Mouse (Mus musculus) cerebellum, postnatal 14 days (tissue): ENCODE results near the gene 4930432K21Rik.

ENCODE experiments used
- DNase-seq, 2 experiments: peaks; one replicate each; pipeline ENCODE4 v3.0.0; 2021; ENCODE audit warnings: mixed read lengths in 2 of 2

Gene 4930432K21Rik

DNA sequence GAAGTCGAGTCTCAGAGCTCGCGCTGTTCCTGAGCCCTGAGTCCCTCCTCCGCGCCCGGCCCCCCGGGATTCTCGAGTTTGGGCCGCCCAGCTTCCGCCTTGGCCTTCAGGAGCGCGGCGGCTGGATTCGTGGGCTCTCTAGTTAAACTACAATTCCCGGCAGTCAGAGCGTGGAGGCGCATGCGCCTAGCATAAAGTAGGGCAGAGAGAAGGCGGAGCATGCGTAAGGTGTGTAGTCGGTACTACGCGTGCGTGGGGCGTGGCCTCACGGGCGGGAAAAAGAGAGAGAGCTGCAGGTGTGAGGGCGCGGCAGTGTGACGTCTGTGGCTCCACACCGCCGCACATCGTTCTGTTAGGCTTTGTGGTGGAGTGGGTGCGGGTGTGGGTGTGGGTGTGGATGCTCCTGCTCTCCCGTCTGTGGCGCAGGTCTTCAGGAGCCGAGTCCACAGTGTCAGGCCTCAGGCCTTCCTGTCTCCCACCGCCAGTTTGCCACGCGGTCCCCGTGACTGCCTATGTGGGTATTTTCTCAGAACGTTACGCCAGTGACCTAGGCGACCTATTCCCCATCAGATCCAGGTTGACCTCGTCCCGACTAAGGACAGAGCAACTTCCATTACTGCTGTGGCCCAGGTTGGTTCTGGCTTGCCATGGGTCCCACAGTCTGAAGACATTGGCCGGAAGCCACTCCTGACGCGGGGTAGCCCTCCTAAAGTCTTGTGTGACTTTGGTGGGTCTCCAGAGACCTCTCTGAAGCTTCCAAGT, at the start of gene 4930432K21Rik, which contains the start of gene Cc2d1a:
Gene 4930432K21Rik, plus strand, starts transcription at position 257 of the 762 bp plus-strand sequence.
Gene Cc2d1a, minus strand, starts transcription at position 168 of the 762 bp plus-strand sequence.
- peak; percentile 95 to 96 for DNase-seq

DNA sequence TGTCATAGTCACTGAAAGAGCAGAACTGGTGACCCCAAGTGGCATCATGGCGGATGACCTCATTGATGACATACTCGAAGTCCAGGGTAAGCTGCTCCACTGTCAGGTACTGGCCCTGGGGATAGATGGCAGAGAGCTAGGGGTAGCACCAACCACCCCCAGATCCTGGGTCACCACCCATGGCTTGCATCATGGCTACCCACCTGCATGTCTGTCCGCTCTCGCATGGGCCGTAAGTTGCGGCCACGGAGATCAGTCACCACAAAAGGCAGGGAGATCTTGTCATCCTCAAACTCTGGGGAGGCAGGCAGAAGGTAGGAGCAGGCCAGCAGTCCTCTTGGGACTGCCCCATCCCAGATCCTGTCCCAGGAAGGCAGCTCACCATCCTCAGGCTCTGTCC, 49.4 kb upstream of the 4930432K21Rik start:
- DNase-seq = no peak

DNA sequence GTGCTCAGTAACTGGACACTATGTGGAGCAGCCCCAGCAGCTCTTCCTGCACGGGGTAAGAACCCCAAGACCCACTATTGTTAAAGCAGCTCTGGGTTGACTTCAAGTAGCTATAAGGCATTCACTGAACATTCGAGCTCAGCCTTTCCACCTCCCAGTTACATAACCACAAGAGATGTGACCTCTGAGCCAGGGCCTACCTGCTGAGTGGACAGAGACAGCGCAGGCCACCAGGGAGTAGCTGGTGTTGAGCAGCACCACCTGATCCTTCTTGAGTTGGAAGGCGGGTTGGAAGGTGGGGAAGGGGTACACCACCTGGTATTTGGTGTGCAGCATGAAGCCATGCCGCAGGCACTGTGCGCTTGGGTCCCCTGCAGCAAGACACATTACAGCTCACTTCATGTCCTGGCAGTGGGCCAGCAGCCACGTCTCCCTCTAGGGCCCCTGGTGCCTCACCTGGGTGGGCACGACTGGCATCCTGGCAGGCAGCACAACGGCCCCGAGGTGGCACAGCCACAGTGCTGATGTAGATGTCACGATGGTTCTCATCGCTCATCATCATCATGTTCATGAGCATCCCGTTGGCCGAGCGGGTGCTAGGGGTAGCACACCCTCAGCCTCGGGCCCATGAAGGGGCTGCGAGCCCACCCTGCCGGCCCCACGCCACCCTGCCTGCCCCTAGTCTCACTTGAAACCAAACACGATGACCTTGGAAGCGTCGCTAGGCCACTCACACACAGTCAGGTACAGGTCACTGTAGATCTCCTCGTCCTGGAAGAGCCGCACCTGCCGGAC, 46.2 kb upstream of the 4930432K21Rik start:
- DNase-seq = no peak

DNA sequence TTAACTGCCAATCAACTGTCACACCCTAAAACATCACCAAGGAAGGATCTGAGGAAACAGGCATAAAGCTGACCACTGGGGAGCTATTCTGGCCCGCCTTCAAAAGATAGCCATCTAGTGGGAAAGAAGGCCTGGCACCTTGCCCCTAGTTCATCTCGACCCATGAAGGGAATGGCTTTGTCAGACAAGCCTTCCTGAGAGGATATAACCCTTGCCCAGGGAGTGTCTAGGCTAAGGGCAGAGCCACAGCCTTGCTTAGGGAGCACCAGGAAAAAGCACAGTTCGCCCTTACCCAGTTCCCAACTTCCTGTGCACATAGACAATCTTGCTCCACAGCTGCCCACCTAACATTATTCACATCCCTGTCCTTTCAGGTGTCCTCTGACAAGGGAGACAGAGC, 44.2 kb upstream of the 4930432K21Rik start:
- peak; percentile 66 to 81 for DNase-seq

DNA sequence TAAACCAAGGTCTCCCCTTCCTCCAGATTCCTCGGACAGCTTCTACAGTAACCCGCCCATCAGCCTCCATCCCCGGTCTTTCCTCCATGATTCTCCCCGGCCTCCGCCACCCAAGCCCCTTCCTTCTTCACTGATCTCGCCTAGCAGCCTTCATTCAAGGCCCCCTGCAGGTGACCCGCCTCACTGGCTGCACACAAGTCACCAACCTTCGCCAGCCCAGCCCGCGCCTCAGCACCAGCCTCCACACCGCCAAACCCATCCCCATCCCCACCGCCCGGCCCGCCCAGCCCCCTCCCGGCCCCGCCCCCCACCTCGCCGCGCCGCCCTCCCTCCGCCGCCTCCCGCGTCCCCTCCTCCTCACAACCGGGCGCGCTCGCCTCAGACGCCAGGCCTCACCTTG, 43.6 kb upstream of the 4930432K21Rik start:
- peak; percentile 75 to 81 for DNase-seq

DNA sequence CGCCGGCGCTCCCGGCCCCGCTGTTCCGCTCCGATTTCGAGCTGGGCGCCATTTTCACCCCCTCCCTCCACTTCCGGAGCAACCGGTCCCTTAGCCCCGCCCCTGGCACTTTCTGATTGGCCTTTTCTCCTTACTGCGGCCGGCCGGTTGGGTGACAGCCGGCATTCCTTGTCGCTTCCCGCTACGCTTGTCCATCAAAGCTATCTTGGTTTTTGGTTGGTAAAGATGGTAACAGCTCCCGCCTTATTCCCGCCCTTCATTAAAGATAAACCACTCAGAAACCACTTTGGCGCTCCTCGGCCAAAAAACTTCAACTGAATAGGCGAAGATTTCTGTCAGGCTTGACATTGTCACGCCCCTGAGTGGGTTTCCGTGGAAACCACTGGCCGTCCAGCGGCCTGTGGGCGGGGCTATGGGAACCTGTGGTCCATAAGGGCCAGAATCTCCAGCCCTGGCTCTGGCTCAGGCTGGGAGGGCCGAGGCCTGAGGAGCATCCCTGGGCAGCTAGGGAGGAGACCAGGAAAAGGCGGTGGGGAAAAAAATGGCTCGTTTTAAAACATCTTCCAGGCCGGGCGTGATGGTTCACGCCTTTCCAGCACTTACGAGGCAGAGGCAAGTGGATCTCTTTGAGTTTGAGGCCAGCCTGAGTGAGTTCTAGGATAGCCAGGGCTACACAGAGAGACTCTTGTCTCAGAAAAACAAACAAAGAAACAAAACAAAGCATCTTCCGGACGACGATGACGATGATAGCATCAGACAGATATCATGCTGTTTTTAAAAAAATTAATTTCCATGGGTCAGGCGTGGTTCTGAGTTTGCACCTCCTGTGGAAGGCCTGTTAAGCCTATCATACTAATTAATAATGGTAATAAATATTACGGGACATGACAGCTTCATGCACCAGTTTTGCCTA, 42.9 kb upstream of the 4930432K21Rik start, which contains the start of gene Dcaf15:
Gene Dcaf15, minus strand, starts transcription at position 72 of the 913 bp plus-strand sequence.
- DNase-seq = peak; percentile 99 to 100

DNA sequence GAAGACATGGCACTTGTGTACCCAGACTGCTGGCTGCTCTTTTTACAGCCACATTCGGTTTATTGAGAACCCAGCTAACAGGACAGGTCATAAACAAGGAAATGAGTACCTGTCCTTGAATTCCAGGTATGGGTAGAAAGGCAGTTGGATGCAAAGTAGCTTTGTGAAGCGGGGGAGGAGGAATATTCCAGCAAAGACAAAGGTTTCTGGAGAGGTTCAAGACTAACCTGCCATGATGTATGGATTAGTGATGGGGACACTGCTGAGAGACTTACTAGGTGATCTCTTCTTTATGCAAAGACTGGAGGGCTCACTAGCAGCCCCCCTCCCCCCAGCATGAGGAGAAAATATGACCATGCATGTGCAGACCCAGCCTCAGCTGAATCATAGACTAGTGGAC, 42.1 kb upstream of the 4930432K21Rik start:
- no peak for DNase-seq

DNA sequence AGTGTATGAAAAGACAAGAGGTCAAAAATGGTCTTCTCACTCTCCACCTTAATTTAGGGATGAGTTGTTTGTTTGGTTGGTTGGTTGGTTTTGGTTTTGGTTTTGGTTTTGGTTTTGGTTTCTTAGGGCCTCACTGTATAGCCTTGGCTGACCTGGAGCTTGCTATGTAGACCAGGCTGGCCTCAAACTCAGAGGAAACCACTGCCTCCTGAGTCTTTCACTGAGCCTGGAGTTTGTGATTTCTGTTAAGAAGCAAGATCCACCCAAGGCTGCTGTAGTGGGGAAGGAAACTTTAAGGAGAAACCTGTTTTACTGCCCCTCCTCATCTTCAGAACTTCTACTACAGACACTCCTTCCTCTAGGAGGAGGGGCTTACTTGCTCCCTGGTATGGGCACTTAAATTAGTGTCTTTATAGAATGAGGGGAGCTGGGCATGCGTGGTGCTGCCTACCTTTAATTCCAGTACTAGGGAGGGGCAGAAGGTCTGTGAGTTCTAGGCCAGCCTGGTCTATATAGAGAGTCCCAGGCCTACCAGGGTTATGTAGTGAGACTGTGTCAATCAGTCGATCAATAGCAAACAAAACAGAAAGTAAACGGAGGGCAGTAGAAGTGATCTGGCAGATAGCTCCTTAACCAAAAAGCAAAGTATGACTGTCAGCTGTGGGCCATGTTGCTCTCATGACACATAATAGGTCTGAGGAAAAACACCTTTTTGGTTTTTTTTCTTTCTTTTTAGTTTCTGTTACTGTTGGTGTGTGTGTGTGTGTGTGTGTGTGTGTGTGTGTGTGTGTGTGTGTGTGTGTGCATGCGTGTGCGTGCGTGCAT, 41.4 kb upstream of the 4930432K21Rik start:
- DNase-seq = no peak

DNA sequence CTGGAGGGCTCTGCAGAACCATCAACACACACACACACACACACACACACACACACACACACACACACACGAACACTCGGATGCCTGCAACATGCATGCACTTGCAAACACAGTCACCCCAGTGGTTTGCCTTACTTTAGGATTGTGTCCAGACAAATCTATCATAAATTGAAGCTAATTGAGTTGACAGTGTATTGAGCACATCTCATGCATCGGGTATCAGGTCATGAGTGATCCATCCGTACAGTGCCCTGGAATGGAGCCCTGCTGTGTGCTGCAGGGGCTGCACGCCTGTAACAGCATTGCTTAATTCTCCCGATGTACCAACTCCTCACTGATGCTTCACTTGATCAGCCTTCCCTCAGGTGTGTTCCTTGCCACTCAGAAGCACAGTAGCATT, 32.2 kb upstream of the 4930432K21Rik start:
- DNase-seq = no peak

DNA sequence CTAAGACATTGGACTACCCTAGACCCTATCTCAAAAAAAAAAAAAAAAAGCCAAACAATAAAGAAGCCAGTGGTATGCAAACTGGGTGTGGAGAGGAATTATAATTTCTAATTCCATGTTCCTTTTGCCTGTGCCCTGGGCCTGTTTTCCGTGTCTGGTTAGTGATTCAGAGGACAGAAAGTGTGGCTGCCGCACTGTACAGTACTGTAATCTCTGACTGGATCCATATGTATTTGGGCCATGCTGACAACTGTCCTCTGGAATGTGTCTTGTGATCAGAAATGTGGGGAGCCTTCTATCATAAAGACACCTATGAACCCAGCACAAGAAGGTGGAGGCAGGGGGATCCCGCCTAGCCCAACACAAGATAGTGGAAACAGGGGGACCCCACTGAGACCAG, 25.7 kb upstream of the 4930432K21Rik start:
- no peak for DNase-seq

DNA sequence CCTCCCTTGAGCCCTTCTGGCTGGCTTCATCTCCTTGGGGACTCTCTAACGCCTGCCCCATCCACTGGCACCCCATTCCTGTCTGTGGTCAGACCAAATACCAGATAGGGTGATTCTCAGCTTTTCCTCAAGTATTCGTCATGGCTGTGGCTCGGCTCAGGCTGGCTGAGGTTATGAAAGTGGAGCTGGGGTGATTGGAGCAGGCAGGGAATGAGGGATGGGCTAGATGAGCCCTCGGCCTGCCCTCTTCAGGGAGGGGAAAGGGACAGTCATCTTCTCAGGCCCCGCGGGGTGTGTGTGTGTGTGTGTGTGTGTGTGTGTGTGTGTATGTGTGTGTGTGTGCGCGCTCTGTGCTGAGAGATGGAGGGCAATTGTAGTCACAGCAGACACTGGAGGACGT, 22.2 kb upstream of the 4930432K21Rik start, which contains the start of gene Podnl1:
Gene Podnl1, plus strand, starts transcription at position 334 of the 400 bp plus-strand sequence.
- DNase-seq = no peak

DNA sequence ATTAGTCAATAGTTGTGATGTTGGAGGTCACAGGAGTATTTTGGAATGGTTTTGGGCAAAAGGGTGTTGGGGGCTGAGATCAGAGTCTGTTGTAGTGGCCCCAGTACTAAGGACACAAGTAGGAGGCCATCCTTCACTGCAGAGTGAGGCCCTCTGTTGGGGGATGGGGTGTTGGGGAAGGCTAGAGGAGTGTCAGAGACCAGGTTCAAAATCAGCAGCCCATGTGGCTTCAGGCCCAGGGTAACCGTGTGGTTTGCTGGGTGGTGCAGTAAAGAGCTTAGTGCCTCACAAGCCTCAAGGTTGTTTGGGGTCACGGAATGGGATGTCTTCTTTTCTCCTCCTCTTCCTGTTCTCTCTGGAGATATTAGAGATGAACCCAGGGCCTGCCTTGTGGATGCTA, 21.1 kb upstream of the 4930432K21Rik start:
- no peak for DNase-seq

DNA sequence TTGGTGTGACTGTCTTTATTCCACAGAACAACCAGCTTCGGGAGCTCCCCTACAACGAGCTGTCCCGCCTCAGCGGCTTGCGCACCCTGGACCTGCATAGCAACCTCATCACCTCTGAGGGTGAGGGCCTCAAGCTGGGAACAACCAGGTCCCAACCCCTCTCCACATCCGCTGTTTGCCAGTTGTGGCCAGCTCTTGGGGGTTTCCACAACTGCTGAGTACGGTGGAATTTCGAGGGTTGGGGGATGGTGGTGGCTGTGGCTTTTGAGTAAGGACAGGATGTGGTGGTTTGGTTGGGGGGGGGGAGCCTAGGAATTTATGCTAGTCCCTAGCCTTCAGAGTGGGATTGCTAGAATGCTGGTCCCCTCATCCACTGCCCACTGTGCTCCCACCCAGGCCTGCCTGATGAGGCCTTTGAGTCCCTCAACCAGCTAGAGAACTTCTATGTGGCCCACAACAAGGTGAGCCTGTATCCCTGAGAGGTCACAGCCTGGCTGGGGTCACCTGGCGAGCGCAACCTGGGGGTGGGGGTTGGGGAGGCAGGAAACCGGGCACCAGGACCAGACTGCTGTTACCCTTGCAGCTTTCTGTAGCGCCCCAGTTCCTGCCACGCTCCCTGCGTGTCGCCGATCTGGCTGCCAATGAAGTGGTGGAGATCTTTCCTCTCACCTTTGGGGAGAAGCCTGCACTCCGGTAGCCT, 20.5 kb upstream of the 4930432K21Rik start:
- DNase-seq = no peak

DNA sequence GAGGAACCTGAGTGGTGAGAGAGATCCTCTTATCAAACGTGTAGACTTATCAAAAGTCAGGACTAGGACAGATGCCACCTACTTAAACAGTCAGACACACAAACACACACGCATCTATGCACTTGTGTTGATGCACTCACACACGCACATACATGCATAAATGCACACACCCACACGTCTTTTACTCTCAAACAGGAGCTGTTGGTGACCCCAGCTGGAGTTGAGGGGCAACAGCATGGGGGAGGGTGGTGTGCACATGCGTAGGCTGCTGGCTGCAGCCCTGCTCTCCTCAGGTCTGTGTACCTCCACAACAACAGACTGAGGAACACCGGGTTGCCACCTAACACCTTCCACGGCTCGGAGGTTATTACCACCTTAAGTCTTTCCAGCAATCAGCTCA, 19.5 kb upstream of the 4930432K21Rik start:
- no peak for DNase-seq

DNA sequence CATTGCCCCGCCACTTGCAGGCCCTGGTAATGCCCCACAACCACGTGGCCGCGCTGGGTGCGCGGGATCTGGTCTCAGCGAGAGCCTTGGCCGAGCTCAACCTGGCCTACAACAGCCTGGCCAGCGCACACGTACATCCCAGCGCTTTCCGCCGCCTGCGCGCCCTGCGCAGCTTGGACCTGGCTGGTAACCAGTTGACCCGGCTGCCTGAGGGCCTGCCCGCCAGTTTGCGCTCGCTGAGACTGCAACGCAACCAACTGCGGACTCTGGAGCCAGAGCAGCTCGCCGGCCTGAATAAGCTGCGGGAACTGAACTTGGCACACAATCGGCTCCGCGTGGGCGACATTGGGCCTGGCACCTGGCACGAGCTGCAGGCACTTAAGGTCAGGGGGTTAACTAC, 17.0 kb upstream of the 4930432K21Rik start:
- DNase-seq = peak; percentile 81 to 83

DNA sequence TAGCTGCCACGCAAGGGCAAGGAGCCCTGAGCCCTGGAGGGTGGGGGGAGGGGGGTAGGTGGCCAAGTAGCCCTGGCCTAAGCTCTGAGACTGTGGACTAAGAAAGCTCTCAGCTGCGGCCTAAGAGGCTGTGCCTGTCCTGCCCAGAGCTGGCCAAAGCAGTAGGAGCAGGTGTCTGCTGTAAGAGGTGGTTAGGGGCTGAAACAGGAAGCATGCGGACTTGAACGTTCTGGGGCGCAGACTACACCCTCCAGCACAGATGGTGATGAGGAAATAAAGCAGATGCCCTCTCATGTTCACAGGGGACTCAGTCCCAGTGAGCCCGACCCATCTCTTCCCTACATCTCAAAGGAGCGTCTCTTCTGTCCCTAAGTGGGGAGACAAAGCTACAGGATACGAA, 15.6 kb upstream of the 4930432K21Rik start:
- DNase-seq = no peak

DNA sequence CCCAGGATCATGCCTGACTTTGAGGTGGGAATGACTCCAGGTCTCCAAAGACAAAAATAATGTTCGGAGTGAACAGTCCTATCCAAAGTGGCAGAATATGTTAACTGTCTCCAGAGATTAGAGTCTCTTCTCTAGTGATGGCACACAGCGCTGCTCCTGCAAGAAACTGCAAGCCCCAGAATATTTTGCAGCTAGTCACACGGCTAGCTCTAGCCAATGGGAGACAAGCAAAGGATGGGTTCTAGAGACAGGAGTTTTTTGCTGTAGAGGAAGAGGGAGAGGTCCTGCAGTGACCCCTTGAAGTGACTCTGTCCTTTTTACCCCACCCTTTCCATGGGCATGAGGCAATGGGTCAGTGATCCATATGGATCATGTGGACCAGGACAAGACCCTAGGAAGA, 10.0 kb upstream of the 4930432K21Rik start:
- DNase-seq = no peak

DNA sequence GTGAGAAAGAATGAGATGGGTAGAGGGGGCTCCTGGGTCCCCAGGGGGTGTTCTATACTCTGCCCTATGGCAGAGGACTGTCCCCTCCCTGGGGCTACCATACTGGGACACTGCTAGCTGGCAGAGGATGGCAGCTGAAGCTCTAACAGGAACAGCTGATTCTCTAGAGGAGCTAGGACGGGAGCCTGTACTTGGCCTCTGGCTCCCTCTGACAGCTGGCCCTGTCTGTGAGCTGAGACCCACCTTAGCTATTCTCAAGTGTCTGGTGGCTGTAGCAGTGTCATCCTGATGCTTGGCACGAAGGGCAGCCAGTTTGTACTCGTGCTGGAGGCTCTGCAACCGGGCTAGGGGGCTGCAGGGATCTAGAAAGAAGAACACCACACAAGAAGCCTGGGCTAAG, 7.0 kb upstream of the 4930432K21Rik start:
- no peak for DNase-seq

DNA sequence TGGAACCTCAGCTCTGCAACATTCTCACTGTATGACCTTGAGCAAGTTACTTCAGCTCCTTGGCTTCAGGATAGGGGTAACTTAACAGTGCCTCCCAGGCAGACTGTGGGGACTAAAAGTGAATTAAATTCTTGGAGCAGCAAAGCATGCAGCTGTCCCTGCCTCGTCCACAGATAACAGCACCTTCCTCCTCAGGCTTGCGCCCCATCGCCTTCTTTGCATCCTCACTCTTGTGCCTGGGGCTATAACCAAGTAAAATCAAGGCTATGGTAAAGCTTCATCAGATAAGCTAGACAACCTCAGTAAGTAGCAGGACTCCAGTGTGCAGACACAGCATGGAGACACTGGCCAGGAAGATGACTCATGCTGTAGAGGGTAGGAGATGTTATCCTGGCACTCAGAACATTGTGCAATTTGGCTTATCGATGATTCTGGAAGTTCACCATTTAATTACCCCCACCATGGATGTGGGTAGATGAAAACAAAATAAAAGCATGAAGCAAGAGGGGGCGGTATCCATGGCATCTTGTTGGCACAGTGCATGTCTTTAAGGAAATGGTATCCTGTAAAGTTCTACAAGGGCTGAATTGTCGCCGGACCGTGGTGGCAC, 3.1 kb upstream of the 4930432K21Rik start:
- DNase-seq = no peak

DNA sequence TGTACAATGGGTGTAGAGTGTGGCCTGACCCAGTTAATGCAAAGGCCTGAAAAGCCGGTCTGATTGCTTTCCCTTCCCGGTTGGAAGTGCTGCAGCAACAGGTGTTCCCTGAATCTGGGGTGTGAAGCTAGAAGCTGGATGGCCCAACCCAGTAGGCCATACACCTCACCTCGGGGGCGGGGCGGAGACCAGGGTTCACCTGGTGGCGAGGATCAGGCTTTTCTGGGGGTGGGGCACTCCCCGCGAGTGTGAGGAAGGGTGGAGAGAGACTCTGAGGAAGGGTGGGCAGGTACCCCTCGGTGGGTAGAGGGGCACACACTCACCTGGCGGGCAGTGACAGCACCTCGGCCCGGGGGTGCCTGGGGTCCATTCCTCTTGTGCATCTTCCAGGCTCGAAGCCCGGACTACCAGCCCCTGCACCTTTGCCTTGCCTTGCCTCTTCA, 480 bp upstream of the 4930432K21Rik start:
- peak in 1 of 2 experiments; percentile 64 for DNase-seq

DNA sequence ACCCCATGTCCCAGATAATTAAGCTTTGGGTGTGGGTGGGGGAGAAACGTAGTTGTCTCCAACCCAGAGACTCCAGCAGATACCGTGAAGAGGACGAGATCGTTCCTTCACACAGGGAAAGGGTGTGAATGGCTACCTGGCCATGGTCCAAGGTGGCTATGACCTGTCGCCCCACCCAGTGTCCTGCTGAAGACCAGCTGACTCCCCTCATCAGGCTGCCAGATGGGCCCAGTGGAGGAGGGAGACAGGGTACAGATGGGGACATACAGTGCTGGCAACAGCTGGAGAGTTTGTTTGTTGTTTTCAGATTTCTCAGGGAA, 666 bp downstream of the 4930432K21Rik start:
- DNase-seq = peak in 1 of 2 experiments; percentile 51
